Mouse (Mus musculus) embryonic fibroblast, embryonic 13.5 days (primary cell): ENCODE results near the gene Cep295nl. TPM values are rescaled to one million over a fixed set of nuclear protein-coding genes. Genes with fewer than 3 reads are reported as not detected.

Source experiments
- H3K27ac ChIP-seq: 2 replicates; pipeline ENCODE4 v1.5.1; 2012; ENCODE audit warnings: low read length, control low read depth, inconsistent platforms; ENCODE audit not compliant: insufficient read depth
- H3K4me1 ChIP-seq: 2 replicates; pipeline ENCODE4 v1.6.1; 2011; ENCODE audit warnings: low read length; ENCODE audit not compliant: control insufficient read depth, insufficient read depth
- H3K4me3 ChIP-seq: 2 replicates; pipeline ENCODE4 v1.5.1; 2011; ENCODE audit warnings: mild to moderate bottlenecking, control low read depth, low read length; ENCODE audit not compliant: insufficient read depth
- CTCF ChIP-seq: IDR thresholded peaks from 2 replicates; pipeline ENCODE4 v1.5.1; 2011; ENCODE audit warnings: mild to moderate bottlenecking, control low read depth, low read length, moderate library complexity, borderline replicate concordance; ENCODE audit not compliant: insufficient read depth
- POLR2A ChIP-seq: IDR thresholded peaks from 2 replicates; pipeline ENCODE4 v1.6.1; 2011; ENCODE audit warnings: low read depth, mild to moderate bottlenecking, control low read depth, low read length, moderate library complexity
- polyA plus RNA-seq: library from polyadenylated mRNA; stranded (reverse); fragments of >200 nt; gene quantifications from 2 replicates; pipeline ENCODE4 v1.2.4, GENCODE M21; 2011; ENCODE audit warnings: low read depth; ENCODE audit not compliant: missing spikeins, insufficient read length

Gene Cep295nl
- polyA plus RNA-seq, 1 experiment = 5.2 TPM

- H3K4me1 ChIP-seq = peaks cover 24% of the 10 kb centered on the region
- H3K27ac ChIP-seq = no peak overlapping the region
- no peak overlapping the region for H3K4me3 ChIP-seq
- TF ChIP-seq CTCF = no peak
- TF ChIP-seq POLR2A = no peak
These were observed 27.4 kb upstream of the Cep295nl start for GRCm38 (mm10) chr11:118369657-118370056.

GRCm38 (mm10) chr11:118369251-118369650, 27.0 kb upstream of the Cep295nl start:
- H3K4me1 ChIP-seq = peaks cover 27% of the 10 kb centered on the region
- no peak overlapping the region for H3K4me3 ChIP-seq
- no peak for TF ChIP-seq POLR2A
- TF ChIP-seq CTCF = no peak
- H3K27ac ChIP-seq = no peak overlapping the region

- Histone ChIP-seq H3K4me1 (peaks cover 36% of the 10 kb centered on the region), H3K27ac (no peak overlapping the region), H3K4me3 (no peak overlapping the region)
- no peak for TF ChIP-seq POLR2A
- TF ChIP-seq CTCF = no peak
These were observed 26.0 kb upstream of the Cep295nl start for GRCm38 (mm10) chr11:118368330-118368729.

- Histone ChIP-seq H3K4me1 (peaks cover 42% of the 10 kb centered on the region), H3K27ac (peak overlapping the region; percentile 48), H3K4me3 (no peak overlapping the region)
- no peak for TF ChIP-seq POLR2A
- no peak for TF ChIP-seq CTCF
These were observed 24.3 kb upstream of the Cep295nl start for GRCm38 (mm10) chr11:118366559-118366958.

- peak overlapping the region; percentile 48 for H3K27ac ChIP-seq
- no peak overlapping the region for H3K4me3 ChIP-seq
- peaks cover 44% of the 10 kb centered on the region for H3K4me1 ChIP-seq
- TF ChIP-seq POLR2A (no peak), CTCF (no peak)
These were observed 23.8 kb upstream of the Cep295nl start for GRCm38 (mm10) chr11:118366108-118366507.

GRCm38 (mm10) chr11:118365171-118365570, 22.9 kb upstream of the Cep295nl start:
- Histone ChIP-seq H3K27ac (peak overlapping the region; percentile 80), H3K4me1 (peaks cover 52% of the 10 kb centered on the region), H3K4me3 (no peak overlapping the region)
- TF ChIP-seq CTCF = no peak
- TF ChIP-seq POLR2A = peak; percentile 37; the same call in 1 of the 2 replicates

GRCm38 (mm10) chr11:118364021-118364420, 21.7 kb upstream of the Cep295nl start:
- no peak overlapping the region for H3K4me3 ChIP-seq
- no peak for TF ChIP-seq POLR2A
- peak overlapping the region; percentile 94 for H3K27ac ChIP-seq
- peaks cover 52% of the 10 kb centered on the region for H3K4me1 ChIP-seq

GRCm38 (mm10) chr11:118362971-118363518, 20.7 kb upstream of the Cep295nl start:
- no peak overlapping the region for H3K4me3 ChIP-seq
- H3K4me1 ChIP-seq = peaks cover 52% of the 10 kb centered on the region
- peak; percentile 51 for TF ChIP-seq POLR2A
- TF ChIP-seq CTCF = no peak
- peak overlapping the region; percentile 94 for H3K27ac ChIP-seq

- Histone ChIP-seq H3K27ac (peak overlapping the region; percentile 94), H3K4me1 (peaks cover 52% of the 10 kb centered on the region), H3K4me3 (no peak overlapping the region)
- TF ChIP-seq CTCF = no peak
- TF ChIP-seq POLR2A = no peak
These were observed 20.2 kb upstream of the Cep295nl start for GRCm38 (mm10) chr11:118362501-118362900.

- Histone ChIP-seq H3K4me1 (peaks cover 42% of the 10 kb centered on the region), H3K27ac (peak overlapping the region; percentile 83), H3K4me3 (no peak overlapping the region)
- no peak for TF ChIP-seq POLR2A
- TF ChIP-seq CTCF = no peak
These were observed 18.6 kb upstream of the Cep295nl start for GRCm38 (mm10) chr11:118360907-118361341.

- Histone ChIP-seq H3K4me3 (no peak overlapping the region), H3K4me1 (peaks cover 39% of the 10 kb centered on the region), H3K27ac (peak overlapping the region; percentile 83)
- TF ChIP-seq POLR2A = no peak
- no peak for TF ChIP-seq CTCF
These were observed 18.2 kb upstream of the Cep295nl start for GRCm38 (mm10) chr11:118360491-118360890.
